Mouse (Mus musculus) skeletal muscle tissue, adult 2 months (tissue): ENCODE results near the gene Tcte1.

ENCODE experiments used
- DNase-seq: peaks from one replicate; pipeline ENCODE4 v3.0.0-alpha.2; 2012; ENCODE audit warnings: low read depth, low spot score

Gene Tcte1

DNA sequence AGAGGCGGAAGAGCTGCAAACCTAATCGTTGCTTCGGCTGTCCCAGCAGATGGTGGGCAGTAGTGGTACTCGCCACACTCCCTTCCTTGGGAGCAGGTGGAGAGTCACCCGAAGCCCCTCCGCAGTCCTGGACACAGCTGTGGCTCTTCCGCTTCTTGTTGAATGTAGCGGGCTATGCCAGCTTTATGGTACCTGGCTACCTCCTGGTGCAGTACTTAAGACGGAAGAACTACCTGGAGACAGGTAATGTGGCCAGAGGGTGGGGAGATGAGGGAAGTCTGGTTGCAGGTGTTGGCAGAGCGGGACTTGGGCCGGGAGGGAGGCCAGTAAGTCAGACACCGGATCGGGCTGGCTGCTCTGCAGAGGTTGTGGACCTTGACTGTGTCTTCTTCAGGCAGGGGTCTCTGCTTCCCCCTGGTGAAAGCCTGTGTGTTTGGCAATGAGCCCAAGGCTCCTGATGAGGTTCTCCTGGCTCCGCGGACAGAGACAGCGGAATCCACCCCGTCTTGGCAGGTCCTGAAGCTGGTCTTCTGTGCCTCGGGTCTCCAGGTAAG is 41.4 kb downstream of the Tcte1 start:
- DNase-seq, result no peak

DNA sequence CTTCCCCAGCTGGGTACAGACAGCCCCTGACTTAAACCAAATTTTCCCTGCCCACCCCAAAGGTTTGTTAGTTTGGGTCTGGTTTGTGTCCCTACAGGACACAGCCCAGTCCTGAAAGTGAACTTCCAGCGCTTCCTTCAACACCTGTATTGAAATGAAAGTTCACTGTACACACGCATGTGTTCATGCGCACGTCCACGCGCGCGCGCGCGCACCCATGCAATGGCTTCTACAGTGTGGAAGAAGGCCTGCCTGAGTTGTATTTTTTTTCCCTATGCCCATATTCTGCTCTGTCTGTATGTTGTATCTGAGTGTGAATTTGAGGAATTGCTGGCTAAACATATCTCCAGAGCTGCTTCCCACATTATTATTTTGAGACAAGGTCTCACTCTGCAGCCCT is 41.9 kb downstream of the Tcte1 start:
- DNase-seq, result no peak

DNA sequence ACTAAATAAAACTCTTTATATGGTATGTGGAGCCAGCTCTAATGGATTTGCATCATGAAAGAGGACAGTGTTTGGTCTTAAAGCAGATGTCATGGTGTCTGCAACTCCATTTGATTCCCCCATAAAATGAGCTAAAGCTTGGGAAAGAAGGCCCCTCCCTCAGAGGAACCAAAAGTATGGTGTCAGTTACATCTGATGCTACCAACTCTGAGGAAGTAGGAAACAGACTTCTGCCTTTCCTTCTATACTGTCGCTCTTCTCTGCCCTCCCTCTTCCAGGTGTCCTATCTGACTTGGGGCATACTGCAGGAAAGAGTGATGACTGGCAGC is 42.8 kb downstream of the Tcte1 start:
- DNase-seq, result no peak

DNA sequence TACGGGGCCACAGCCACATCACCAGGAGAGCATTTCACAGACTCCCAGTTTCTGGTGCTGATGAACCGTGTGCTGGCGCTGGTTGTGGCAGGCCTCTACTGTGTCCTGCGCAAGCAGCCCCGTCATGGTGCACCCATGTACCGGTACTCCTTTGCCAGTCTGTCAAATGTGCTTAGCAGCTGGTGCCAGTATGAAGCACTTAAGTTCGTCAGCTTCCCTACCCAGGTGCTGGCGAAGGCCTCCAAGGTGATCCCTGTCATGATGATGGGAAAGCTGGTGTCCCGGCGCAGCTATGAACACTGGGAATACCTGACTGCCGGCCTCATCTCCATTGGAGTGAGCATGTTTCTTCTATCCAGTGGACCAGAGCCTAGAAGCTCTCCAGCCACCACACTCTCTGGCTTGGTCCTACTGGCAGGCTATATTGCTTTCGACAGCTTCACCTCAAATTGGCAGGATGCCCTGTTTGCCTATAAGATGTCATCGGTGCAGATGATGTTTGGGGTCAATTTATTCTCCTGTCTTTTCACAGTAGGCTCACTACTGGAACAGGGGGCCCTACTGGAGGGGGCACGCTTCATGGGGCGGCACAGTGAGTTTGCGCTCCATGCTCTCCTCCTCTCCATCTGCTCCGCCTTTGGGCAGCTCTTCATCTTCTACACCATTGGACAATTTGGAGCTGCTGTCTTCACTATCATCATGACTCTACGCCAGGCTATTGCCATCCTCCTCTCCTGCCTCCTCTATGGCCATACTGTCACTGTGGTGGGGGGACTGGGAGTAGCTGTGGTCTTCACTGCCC is 43.3 kb downstream of the Tcte1 start:
- no peak for DNase-seq

DNA sequence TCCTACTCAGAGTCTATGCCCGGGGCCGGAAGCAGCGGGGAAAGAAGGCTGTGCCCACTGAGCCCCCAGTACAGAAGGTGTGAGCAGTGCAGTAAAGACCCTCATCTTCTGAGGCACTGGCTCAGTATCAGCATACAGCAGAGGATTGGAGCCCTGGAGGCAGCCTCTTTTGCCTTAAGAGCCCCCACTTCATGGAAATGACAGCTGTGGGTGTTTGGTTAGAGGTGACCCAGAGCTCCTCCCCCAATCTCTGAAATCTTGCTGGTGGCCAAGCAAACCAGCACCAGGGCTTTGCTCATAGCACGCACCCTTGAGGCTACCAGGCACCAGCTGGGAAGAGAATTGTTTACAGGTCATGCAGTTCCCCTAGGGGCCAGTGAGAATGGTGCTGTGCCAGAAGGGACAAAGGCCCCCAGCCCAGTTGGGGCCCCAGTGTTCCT is 43.9 kb downstream of the Tcte1 start:
- no peak for DNase-seq

DNA sequence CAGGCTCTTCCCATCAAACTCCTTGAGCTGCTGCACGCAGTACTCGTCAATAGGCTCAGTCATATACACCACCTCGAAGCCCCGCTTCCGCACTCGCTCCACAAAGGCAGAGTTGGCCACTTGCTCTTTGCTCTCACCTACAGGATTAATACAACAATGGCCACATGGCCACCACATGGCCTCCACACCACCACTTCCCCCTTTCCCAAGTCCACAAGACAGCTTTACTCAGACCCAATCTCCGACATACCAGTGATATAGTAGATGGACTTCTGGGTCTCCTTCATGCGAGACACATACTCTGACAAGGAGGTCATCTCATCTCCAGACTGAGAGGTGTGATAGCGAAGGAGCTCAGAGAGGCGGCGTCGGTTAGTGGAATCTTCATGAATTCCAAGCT is 45.8 kb downstream of the Tcte1 start:
- no peak for DNase-seq

DNA sequence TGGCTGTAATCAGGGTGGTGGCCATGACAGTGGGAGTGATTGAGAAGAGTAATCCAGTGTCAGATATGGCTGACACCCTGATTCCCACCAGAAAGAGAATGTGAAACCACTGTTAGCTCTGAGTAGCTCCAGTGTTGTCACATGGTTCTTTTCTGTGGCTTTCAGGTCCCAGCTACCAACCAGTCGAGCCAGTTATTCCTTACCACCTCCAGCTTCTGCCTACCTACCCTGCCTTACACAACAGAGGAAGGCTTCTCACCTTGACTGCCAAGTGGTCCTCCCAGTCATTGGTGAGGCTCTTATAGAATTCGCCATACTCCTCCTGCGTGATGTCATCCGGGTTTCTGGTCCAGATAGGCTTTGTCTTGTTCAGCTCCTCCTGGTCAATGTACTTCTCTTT is 46.8 kb downstream of the Tcte1 start:
- no peak for DNase-seq

DNA sequence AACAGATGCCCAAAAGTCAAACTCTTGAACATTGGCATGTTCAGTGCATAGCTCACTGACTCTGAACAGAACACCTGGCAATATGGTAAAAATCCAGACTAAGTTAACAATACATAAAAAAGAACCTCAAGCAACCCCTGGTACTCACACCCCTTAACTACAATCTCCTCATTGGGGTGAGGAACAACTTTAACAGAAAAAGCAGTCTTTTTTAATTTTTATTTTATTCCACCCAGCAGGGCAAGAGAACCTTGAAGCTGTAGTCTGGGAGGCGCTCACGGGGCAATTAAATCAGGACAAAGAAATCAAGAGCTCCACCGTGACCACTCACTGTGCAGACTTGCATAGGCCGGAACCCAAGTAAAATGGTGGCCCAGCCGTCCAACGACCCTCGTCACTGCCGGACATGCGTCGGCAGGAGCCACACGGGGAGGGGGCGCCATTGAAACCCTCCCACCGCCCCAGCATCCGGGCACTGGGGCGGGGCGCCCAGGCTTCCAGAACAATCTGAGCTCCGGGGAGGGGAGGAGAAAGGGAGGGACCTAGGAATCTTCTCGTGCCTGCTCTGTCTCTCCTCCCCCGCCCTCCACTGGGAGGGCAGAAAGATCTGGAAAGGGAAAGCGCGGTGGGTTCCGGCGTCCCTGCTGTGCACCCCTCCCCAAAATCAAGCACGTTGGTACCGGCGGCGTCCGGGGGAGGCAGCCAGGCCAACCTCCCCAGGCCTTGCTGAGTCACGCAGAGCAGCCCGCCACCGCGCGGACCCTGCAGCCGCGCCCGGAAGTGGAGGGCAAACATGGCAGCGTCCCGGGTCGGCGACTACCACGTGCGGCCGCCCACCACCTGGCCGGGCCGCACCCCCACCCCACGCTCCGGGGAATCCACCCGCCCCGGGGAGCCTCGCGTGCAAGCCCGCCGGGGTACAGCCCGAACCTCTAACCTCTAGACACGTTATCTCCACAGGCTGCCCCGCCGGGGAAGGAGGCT is 49.2 kb downstream of the Tcte1 start:
- DNase-seq, result peak; percentile 74

DNA sequence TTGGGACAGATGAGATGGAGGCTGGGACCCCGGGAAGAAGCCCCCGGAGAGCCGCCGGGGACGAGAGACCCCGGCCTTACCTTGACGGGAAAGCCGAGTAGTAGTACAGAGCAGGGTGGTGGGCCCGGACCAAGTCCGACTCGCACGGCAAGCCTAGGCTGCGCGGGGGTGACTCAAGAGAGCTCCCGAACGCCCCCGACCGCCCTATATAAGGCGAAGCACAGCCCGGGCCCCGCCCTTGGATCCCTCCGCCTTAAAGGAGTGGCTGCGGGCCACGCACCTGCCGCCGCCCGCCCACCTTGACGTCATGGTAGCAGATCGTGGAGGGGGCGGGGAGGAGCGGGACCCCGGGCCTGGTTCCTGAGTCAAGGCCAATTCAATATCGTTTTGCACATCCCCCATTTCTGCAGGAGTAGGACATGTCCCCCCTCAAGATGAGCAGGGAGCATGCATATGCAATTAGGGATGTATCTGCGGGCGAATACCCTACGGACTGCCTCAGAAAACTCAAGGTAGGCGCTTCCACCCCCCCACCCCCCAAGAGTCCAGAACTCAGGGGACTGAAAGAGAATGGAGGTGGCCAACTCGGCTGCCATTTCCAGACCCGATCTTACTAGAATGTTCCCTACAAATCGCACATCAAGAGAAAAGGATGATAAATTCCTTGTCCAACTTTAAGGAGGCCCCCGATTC is 50.0 kb downstream of the Tcte1 start, which contains the start of gene Hsp90ab1:
Gene Hsp90ab1, minus strand, starts transcription at position 185 of the 693 bp plus-strand sequence.
- DNase-seq, result peak; percentile 97

DNA sequence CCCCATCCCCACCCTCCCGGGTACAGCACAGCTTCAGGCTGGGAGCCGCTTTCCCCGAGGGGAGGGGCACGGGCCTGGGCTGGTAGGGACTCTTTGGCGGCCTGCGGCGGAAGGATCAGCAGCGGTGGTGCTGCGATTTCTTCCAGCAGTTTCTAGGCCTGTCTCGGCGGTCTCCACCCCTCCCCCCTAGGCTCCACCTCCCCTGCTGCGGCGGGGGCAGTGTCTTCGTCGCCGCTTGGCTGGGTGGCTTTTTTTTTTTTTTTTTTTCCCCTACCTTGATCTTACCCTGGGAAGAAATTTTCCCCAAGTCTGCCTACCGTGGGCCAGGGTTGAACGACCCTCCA is 50.5 kb downstream of the Tcte1 start:
- DNase-seq, result peak; percentile 96

DNA sequence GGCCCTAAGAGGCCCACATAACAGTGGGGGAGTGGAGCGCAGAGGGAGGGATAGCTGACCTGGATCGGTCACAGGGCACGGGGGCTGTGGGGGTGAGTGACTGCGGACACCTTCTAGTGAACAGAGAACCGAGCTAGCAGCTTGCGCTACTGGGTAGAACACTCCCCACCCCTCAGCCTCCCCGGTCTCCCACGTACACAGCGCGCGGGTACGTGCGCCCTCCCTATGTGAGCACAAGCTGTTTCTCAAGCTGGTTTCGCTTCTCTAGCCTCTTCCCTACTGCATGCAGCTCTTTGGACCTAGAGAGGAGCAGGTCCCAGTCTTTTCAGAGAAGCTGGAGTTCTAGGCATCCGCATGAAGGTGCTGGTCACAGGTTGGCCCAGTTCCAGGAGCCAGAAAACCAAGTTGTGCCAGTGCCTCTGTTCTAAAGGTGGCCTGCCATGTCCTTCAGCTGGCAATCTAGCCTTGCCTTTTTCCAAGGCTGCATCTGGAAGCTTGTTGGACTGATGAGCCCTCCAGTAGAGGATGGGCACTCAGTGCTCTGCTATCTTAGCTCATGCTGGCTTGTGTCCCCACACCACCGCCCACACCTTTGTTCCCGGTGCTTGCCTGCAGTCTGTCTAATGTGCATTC is 51.0 kb downstream of the Tcte1 start:
- DNase-seq, result peak; percentile 78

DNA sequence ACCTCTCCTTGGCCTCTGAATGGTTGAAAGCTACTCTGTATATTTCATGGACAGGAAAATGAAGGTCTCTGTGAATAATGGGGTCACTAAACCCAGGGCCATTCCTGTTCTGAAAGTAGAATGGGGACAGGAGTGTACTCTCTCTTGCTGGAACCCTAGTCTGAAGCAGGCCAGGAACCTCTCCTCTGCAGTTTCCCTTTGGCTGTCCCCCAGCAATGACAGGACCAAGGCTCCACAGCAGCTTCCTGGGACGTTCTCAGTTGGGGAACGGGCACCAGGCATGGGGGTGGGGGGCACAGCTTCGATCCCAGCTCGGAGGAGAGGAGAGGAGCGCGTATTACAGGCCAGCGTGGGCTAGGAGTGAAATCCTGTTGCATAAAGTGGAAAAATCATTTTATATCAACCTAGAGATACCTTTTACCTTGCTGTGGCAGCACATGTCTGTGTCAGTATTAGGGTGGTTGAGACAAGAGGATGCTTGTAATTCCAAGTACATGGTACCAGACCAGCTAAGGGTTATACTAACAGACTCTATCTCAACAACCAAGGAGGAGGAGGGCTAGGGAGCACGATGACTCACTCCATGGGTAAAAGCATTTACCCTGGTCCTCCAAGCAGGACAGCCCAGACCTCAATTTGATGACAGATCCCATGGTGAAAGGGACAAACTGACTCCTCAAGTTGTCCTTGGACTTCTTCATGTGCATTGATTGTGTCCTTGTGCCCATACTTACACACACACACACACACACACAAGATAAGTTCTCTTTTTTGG is 52.1 kb downstream of the Tcte1 start:
- no peak for DNase-seq

DNA sequence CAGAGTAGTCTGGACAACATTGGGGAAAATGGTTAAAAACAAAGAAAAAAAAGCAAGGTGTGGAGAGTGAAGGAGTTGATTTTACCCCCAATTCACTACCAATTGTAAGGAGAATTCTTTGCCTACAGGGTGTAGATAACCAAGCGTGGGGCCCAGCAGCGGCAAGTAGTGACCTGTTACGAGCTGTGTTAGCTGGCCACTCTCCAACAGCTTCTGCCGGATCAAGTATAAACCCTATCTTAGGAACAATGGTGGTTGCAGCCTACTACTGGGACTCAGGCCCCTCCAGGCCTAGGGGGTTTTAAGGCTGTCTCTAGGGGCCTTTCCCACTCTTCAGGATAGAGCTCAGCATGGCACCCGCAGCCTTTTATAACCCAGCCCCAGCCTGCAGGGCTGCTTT is 55.0 kb downstream of the Tcte1 start:
- no peak for DNase-seq

DNA sequence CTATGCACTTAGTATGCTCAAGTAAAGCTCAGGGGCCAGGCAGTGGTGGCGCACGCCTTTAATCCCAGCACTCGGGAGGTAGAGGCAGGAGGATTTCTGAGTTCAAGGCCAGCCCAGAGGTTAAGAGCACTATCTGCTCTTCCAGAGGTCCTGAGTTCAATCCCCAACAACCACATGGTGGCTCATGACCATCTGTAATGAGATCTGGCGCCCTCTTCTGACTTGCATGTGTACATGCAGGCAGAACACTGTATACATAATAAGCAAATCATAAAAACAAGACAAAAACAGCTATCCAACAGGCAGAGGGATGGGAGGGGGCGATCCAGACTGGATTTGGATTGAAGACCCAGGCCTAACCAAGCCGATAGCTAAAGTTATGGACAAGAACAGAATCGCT is 55.6 kb downstream of the Tcte1 start:
- DNase-seq, result no peak

DNA sequence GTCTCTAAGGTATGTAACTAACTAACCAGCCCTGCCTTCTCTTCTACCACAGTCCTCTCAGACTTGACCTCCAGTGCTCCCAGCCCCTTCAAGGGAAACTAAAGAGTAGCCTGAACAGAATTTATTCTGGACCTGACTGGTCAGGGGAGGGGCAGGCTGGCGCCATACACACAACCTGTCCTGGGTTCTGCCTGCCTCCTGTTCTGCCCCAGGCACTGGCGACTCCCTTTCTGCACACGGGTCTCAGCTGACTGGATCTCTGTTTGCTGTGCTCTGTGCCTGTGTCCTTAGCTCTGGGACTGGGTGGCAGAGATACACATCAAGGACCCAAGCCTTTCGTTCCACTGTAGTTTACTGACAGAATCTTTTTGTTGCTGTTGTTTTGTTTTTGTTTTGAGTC is 56.3 kb downstream of the Tcte1 start:
- no peak for DNase-seq

DNA sequence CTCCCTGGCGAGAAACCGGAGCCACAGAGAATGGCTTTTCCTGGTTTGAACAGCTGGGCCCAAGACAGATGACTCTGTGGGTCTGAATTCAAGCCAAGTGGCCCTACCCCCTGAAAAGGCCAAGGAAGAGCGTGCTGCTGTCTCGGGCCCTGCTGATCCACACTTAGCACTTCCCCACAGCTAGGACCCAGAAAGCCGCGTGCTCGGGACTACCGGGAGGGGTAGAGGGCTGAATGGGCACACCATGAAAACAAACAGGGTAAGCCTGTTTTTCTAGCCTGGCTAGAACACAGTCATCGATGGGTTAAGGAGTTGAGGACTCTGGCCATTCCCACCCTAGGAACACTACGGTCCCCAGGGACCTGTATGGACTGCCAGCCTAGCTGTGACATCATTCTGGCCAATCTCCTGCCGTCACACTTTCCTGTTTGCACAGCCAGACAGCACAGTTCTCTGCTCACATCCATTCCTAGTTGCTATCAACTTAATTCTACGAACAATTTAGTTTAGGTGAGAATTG is 57.8 kb downstream of the Tcte1 start:
- DNase-seq, result no peak

DNA sequence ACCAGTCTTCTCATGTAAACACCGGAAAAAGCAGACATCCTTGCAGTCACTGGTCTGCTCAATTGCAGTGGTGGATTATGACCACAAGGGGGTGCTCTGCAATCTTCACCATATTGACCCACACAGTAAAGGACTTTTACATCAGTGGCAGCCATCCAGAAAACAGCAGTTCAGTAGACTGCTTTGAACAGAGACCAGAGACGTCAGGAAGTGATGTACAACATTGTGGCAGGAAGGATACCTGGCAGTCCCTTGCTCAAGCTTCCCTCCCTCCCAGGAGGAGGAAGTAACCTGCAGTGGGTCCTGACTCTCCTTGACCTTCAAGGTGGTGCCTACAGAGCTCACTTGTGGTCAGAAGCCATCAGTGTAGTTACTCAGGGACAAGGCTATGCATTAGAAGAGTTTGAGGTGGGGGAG is 58.3 kb downstream of the Tcte1 start:
- DNase-seq, result peak; percentile 74

DNA sequence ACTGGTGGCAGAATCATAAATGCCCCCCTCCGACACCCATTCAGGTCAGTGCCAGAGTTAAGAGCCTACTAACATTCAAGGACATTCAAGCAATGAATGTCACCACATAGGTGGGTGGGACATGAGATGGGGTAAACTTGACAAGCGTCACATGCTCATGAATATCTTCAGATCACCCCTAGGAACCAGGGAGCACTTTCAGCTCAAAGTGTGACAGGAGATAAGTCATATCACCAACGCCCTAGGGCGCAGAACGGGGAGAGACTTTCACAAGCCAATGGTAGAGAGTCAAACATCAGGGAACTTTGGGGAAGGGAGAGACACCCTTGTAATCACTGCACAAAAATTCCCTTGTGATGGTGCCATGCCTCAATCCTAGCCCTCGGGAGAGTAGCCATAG is 59.0 kb downstream of the Tcte1 start:
- DNase-seq, result no peak

DNA sequence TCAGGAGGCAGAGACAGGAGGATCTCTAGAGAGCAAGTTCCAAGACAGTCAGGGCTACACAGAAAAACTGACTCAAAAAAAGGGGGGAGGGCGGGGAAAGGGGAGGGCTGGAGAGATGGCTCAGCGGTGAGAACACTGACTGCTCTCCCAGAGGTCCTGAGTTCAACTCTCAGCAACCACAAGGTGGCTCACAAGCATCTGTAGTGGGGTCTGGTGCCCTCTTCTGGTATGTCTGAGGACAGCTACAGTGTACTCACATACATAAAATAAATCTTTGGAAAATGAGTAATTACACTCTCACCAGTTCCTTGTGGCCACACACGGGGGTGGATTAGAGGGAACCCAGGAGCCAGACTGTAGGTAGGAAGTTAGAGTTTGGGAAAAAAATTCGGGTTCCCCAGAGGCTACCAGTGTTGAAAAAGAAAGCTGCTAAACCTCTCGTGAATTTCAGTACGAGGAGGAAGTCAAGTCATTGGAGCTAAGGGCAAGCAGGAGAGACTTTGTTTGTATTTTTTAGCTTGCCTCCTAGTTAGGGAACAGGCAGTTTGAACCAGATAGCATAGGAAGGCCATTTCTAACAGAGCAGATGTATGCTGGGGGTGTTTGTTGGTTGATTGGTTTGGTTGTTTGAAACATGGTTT is 59.6 kb downstream of the Tcte1 start:
- no peak for DNase-seq
